Mouse (Mus musculus) NIH3T3 (cell line): ENCODE results near the gene S1pr5.
"Not testable (repeated sequence)": the region's sequence is repeated elsewhere in the genome, so short reads cannot be mapped to it uniquely, and the experiment has no call there.

Source experiments
- DNase-seq: peaks from one replicate; pipeline ENCODE4 v3.0.0-alpha.2; 2012; ENCODE audit warnings: low read depth

S1pr5 gene

DNA sequence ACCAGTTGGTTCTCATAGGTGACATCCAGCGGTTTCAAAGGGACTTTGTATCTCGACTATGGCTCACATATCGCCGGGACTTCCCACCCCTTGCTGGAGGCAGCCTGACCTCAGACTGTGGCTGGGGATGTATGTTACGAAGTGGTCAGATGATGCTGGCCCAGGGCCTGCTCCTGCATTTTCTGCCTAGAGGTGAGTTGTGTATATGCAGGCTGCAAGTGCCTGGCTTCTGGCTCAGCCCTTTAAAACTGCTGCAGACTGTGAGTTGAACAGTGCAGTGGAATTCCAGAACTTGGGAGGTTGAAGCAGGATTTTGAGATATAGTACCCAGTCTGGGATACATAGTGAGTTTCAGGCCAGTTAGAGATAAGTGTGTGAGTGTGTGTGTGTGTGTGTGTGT lies 18.6 kb upstream of the S1pr5 start:
- DNase-seq, result peak; percentile 41

DNA sequence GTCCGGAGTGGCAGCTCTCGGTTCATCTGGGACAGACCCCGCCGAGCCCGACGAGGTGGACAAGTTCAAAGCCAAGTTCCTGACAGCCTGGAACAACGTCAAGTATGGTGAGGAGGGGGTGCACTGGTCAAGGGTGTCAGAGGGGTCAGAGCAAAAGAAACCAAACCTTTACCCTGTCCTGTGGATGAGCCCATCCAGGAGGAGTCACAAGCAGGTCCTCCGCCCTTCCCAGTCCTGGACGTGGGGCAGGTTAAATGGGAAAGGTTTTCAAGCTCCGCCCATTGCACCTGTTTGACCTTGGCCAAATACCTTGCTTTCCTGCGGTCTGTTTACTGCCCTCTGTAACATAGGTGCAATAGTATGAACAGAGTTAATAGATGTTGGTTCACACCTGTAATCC lies 17.4 kb upstream of the S1pr5 start:
- no peak for DNase-seq

DNA sequence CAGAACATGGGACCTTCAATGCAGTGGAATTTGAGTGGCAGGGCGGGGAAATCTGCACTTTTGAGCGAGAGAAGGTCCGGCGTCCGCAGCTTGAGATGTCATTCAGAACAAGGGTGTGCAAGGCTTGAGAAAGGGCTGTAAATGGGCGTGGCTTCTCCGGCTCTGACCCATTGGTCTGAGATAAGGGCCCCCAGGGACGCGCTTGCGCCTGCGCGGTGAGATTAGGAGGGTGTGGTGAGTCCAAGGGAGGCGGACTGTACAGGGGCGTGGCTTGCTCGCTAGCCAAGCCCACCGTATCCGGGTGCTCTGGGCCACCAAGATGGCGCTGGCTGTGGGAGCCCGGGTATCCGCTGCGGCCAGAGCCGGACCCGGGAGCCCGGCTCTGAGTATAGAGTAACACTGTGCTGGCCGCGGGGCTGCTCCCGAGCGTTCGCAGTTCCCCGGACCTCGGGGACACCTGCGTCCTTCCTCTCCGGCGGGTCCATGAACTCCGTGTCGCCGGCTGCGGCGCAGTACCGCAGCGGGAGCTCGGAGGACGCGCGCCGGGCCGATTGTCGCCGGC lies 16.8 kb upstream of the S1pr5 start, which contains the start of gene Atg4d:
Atg4d (plus strand) TSS at position 294 of the 562 bp plus-strand sequence.
- peak; percentile 99 for DNase-seq

DNA sequence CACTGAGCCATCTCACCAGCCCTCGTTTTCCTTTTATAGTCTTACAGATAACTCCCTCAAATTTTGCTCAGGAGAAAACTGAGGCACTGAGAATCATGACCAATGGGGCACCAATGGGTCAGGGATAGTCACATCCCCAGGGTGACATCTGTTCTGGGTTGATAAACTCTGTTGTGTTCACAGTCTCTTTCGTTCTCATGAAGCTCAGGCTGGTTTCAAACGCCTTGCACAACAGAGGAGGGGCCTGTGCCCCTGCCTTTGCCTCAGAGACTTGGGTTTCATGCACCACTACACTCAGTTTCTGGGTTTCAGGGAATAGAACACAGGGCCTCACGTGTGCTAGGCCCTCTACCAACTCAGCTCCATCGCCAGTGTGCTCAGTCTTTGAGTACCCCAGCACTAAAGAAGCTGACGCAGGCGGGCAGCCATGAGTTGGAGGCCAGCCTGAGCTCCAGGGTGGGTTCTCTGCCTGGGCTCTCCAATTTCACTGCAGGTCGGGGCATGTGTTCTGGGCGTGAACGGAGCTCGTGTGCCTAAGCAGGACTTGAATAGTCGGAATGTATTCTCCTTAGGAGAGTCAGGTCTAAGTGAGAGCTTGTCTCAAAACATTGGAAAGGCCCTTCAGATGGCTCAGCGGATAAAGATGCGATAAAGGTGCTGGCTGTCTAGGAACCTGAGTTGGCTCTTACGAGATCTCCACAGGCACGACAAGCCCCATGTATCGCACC lies 16.2 kb upstream of the S1pr5 start:
- DNase-seq, result peak; percentile 47

DNA sequence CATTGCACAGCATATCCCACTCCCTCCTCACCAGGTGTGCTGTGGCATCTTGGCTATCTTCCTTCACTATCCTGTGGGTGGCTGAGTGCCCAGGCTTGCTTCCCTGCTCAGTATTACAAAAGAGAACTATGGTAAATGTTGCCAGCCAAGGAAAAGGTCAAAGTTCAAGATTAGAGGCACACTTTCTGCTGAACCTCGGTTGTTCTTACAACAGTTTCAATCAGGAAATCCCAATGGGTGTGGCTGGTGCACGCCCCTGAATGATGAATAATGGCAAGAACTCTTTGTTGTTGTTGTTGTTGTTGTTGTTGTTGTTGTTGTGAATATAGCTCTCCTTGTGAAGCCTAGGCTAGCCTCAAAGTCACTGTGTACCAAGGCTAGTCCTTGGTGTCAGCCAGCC lies 13.6 kb upstream of the S1pr5 start:
- DNase-seq, result peak; percentile 18

DNA sequence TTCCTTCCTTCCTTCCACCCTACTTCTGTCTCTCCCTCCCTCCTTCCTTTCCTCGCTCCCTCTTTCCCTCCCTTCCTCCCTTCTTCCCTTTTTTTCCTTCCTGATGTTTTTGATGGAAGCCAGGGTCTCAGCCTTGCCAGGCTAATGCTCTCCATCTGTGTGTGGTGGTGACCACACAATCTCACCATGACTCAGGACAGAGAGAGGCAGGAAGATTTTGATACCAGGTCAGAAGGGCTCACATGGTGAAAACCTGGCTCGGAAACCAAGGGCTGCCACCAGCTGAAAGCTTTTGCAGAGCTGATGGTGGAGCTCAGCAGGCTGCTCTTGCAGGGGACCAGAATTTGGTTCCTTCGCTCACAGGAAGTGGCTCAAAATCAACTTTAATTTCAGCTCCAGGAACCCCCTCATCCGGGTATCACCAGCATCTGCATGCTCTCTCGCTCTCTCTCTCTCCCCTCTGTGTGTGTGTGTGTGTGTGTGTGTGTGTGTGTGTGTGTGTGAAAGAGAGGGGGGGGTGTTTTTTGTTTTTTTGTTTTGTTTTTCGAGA lies 12.3 kb upstream of the S1pr5 start:
- peak; percentile 63 for DNase-seq

DNA sequence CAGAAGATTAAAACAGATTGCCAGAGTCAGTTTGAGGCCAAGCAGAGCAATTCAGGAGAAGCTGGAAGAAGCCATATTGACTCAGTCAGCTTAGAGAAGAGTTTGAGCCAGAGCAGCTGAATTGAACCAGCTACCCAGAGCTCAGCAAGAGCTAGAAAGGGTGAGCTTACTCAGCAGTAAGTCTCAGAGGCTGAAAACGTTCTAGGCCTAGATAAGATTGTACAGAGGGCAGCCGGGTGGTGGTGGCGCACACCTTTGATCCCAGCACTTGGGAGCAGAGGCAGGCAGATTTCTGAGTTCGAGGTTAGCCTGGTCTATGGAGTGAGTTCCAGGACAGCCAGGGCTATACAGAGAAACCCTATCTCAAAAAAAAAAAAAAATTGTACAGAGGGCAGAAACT lies 8.1 kb upstream of the S1pr5 start:
- not testable (repeated sequence) for DNase-seq

DNA sequence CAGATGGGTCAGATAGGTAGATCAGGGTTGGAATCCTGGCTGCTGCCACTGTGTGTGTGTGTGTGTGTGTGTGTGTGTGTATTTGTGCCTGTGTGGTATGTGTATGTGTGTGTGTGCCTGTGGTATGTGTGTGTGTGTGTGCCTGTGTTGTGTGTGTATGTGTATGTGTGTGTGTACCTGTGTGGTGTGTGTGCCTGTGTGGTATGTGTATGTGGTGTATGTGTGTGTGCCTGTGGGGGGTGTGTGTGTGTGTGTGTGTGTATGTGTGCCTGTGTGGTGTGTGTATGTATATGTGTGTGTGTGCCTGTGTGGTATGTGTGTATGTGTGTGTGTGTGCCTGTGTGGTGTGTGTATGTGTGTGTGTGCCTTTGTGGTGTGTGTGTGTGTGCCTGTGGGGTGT lies 6.4 kb upstream of the S1pr5 start:
- DNase-seq, result no peak

DNA sequence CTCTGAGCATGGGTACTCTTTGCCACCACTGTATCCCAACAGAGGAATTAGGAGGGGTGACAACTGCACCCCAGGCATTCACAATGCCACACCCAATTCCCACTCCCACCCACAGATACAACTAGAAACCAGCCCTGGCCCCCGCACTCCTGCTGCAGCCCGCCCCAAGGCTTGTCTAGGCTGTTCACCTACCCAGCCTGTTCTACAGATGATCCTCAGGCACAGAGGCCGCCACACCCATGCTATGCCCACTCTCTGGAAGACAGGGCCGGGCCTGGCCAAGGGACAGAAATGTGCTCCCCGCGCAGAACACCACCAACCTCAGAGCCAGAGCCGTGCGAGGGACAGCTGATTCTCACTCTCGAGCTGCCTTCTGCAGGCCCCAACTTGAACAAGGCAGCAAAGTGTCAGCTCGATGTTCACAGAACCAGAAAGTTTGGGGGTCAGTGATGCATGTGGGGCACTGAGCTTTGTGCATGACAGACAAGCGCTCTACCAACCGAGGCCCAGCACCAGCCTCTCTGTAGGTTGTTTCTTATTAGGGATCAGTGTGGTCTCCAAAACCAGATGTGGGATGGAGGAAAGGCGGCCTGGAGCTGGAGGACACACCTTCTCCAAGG lies 3.0 kb upstream of the S1pr5 start:
- DNase-seq, result no peak

DNA sequence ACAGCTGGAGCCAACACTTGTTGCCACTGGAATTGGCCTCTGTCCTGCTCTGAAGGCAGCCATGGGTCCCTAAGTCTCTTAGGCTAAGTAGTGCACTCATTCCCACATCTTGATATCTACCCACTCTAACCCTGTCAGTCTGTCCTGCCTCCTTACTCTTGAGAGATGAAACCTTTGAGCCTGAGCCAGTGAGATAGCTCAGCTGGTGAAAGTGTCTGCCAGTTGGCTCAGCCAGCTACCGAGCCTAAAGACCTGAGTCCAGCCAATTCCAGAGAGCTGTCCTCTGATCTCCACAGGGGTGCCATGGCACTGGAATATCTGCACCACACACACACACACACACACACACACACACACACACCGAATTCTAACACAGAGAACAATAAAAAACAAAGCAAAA lies 2.3 kb upstream of the S1pr5 start:
- DNase-seq, result no peak

DNA sequence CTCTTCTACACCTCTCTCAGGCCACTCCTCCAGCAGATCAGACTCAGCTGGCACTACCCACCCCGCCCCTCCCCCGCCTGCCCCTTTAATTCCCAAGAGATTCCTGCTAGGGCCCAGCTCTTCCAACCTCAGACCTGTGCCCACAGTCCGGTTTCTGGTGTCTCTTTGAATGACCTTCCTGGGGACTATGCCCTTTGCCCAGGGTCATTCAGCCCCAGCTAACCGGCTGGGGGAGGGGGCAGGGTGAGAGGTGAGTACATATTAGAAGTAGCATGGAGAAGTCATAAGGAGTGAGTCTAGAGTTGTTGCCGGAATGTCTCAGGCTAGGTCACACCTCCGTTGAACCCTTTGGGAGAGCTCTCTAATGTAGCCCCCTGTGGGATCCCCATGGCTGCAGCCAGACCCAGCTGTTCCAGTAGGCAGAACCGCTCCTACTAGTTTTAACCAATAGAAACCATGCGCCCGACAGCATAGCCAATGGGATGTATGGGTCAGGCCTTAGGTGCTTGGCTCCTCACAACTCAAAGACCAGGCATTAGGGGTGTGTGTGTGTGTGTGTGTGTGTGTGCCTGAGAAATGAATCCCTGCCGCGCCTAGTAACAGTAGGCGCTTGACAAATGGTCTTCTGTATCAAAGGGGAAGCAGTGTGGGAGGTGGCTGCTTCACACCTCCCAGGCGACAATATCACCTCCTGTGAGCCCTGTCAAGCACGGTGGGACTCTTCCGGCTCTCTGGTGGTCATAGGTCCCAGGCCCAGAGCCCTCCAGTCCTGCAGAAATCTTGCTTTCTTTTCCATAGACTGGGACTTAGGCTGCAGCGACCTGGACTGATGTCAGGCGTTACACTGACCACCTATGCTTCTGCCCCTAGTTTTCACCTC lies 1.6 kb upstream of the S1pr5 start:
- DNase-seq, result no peak

DNA sequence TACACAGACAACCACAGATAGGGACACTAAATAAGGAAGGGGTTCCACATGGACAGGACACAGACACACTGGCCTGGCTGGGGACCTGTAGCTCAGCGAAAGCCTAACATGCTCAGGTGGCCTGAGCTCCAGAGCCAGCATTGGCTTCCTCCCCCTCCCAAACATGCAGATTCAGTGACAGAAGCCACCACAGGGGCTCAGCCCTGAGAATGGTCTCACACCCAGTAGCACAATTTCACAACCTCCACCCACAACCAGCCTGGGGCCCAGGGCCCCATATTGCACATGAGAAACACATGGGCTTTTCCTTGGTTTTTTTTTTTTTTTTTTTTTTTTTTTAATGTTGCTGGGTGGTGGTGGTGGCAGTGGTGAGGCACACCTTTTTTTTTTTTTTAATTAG lies 1.9 kb downstream of the S1pr5 start:
- no peak for DNase-seq

DNA sequence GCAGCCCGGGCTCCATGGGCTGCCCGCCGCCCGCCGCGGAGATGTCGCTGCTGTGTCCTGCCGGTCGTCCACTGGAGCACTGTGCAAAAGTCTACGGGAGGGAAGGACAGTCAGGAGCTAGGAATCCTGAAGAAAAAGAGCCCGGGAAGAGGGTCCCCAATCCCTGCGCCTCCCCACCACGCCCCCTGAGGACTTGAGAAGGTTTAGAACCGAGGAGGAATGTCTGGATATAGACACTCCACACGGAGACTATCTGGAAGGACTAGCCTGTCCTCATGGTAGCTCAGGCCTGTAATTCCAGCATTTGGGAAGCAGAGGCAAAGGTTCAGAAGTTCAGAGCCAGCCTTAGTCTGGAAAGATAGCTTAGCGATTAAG lies 3.1 kb downstream of the S1pr5 start:
- no peak for DNase-seq

DNA sequence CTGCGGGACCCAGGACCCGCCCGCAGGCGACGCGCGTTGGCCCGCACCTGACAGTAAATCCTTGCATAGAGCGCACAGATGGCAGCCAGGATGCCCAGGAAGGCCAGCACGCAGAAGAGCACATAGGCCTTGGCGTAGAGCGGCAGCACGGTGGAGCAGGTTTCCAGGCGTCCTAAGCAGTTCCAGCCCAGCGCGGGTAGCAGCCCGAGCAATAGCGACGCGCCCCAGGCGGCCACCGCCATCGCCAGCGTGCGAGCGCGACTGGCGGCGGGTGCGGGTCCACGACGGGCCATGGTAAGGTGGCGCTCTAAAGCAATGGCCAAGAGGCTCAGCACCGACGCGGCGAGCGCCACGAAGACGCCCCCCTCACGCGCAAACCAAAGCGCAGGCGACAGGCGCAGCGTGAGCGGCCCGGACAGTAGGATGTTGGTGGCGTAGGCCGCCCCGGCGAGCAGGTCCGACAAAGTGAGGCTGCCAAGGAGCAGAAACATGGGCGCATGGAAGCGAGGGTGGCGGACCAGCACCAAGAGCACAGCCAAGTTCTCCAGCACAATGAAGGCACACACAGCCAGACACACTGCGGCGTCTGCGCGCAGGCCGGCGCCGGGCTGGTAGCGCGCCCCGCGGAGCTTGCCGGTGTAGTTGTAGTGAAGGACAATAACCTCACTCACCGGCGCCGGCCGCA lies 3.7 kb downstream of the S1pr5 start:
- DNase-seq, result no peak

DNA sequence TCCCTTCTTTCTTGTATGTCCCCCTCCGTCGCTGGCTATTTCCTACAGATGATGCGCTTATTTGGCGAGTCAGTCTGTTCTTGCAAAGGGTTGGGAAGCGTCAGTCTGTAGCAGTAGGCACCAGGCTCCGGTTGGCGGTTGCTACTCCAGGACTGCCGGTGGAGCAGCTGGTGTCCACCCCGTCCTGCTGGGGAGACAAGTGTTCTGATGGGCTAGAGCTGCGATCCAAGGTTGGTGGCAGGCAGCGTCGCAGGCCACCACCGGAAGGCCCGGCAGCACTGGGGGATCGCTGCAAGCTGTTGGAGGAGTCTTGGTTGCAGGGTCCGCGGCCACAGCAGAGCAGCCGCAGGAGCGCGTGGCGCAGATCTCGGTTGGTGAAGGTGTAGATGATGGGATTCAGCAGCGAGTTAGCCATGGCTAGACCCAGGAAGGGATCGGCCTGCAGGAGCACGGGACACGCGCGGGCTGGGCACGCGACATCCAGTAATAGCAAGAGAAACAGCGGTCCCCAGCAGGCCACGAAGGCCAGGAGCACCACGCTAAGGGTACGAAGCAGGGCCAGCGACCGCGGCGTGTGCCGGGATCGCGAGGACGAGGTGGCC lies 4.3 kb downstream of the S1pr5 start:
- DNase-seq, result no peak

DNA sequence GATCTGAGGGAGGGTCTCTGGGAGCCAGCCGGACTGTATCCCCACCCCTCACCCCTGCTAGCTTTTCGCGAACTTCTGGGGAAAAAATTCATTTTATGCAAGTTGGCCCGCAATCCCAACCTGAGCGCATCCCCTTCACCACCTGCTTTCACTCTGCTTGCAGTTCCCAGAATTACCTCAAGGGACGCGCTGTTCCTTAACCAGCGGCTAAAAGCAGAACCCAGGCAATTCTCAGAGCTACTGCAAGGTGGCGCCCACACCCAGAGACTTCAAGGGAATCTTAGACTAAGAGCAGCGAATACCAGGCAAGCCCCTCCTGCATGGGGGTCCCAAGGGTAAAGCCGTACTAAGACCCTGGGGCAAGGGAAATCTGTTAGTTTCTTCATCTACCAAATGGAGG lies 6.9 kb downstream of the S1pr5 start:
- peak; percentile 77 for DNase-seq

DNA sequence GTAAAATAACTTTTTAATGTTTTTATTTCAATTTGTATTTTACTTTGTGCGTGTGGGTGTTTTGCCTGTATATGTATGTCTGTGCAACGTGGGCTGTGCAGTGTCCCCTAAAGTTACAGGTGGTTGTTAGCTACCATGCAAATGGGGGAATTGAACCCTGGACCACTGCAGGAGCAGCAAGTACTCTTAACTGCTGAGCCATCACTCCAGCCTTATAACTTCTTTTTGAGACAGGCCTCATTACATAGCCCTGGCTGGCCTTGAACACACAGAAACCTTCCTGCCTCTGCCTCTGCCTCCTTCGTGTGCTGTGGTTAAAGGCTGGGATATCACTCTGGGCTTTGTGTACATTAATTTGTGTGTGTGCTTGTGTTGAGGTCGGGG lies 8.8 kb downstream of the S1pr5 start:
- no peak for DNase-seq

DNA sequence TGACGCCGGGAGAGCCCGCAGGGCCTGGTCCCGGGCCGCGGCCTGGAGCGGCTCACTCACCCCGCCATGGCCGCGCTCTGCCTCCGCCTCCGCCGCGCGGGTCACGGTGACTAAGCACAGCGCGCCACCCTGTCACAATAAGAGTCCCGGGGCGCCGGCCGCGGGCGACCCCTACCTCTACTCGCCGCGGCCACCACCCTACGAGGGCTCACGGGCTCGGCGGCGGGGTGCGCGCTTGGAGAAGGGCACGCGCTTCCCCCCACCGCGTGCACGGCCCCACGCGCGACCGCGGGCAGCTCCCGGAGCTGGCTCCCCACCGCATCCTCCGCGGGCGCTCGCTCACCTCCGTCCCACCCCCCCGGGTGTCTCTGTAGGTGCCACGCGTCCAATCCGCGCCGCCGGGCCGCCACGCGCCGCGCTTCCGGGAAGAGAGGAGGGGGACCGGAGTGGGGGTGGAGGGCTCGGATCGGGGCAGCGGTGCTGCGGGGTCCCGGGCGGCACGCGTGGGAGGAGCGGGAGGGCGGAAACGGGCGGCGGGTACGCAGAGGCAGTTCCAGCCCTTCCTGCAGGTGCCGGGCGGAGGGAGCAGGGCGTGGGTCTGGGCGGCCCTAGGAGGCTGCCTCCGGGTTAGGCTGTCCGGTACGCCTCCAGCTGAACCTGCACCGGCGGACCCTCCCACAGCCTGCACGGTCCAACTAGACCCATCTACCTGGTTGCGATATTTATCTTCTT lies 9.3 kb downstream of the S1pr5 start, which contains the start of gene Keap1:
Keap1 (minus strand) TSS at position 629 of the 732 bp plus-strand sequence.
- peak; percentile 84 for DNase-seq

DNA sequence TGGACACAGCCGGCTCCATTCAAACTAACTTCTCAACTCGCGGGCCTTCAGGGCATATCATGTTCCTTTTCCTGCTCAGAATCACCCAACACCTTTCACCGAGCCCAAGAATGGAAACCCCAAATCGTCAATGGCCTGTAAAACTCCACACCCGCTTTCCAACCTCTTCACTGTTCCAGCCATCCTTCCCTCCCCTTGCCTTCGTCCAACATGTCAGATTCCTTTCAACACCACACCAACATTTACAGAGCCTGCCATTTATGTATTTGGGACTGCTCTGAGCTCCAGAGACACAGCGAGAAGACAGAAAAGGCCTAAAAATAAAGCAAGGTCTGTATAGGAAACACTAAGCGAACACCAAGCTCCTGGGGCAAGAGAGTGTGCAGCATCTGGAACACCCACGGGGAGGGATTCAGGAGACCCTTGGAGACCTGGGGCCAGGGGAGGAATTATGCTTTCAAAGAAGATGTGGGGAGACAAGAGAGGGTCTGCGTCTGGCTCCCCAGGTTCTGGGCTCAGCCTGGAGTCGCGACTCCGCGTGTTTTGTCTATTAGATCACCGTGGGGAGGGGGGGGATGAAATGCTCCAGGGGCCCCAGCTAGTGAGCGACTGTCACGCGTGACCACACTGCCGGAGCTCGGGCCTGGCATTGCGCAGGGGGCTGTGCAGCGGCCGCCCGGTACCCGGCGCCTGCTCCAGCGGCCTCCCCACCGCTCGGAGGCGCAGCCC lies 10.1 kb downstream of the S1pr5 start:
- DNase-seq, result peak; percentile 51
